Mouse (Mus musculus) kidney, embryonic 14.5 days (tissue): ENCODE data around the gene Ccdc81. TPM values are rescaled to one million over a fixed set of nuclear protein-coding genes. Genes with fewer than 3 reads are reported as not detected.
A peak's percentile ranks its signal among the peaks of the same experiment; 100 is the strongest.

Source experiments
- ATAC-seq: fragments of 200-750 bp; cut with Nextera tagmentation; 2 replicates; pipeline ENCODE4 v1.8.0; 2017; ENCODE audit warnings: moderate number of reproducible peaks, mild to moderate bottlenecking, moderate TSS enrichment, moderate library complexity; ENCODE audit not compliant: low FRiP score, low TSS enrichment
- H3K27ac ChIP-seq: fragments of 300-500 bp; sonication (generic); 2 replicates; pipeline ENCODE4 v1.5.1; 2014; ENCODE audit warnings: low read depth, mild to moderate bottlenecking, low read length, moderate library complexity, mixed read lengths
- H3K27me3 ChIP-seq: fragments of 300-500 bp; sonication (generic); 2 replicates; pipeline ENCODE4 v1.6.1; 2014; ENCODE audit warnings: mild to moderate bottlenecking, low read length; ENCODE audit not compliant: control insufficient read depth, insufficient read depth
- H3K36me3 ChIP-seq: fragments of 300-500 bp; sonication (generic); 2 replicates; pipeline ENCODE4 v1.6.1; 2014; ENCODE audit warnings: low read length, mixed read lengths; ENCODE audit not compliant: control insufficient read depth, insufficient read depth
- H3K4me1 ChIP-seq: fragments of 300-500 bp; sonication (generic); 2 replicates; pipeline ENCODE4 v1.6.1; 2014; ENCODE audit warnings: low read length, mixed read lengths; ENCODE audit not compliant: control insufficient read depth, insufficient read depth
- H3K4me2 ChIP-seq: fragments of 300-500 bp; sonication (generic); replicated peaks from 2 replicates; pipeline ENCODE4 v1.6.1; 2014; ENCODE audit warnings: low read depth, mild to moderate bottlenecking, low read length
- H3K4me3 ChIP-seq: fragments of 300-500 bp; sonication (generic); 2 replicates; pipeline ENCODE4 v1.5.1; 2014; ENCODE audit warnings: mild to moderate bottlenecking, low read length
- H3K9ac ChIP-seq: fragments of 300-500 bp; sonication (generic); 2 replicates; pipeline ENCODE4 v1.6.1; 2014; ENCODE audit warnings: low read depth, mild to moderate bottlenecking, low read length, moderate library complexity
- H3K9me3 ChIP-seq: fragments of 300-500 bp; sonication (generic); 2 replicates; pipeline ENCODE4 v1.6.1; 2016; ENCODE audit warnings: low read length; ENCODE audit not compliant: control insufficient read depth
- WGBS: fragments of 180-500 bp; shearing (Covaris S2); extraction: QIAGEN DNeasy Blood & Tissue Kit; methylation state at CpG from one replicate; pipeline ENCODE4 v1.1.7; 2014; 5-methylcytosine and 5-hydroxymethylcytosine counted together
- polyA plus RNA-seq: library from polyadenylated mRNA; unstranded; fragments of >200 nt; fragmentation: Nextera tagmentation; extraction: Ambion mirVana; gene quantifications from 2 replicates; pipeline ENCODE4 v1.2.1, GENCODE M21; 2014

The Ccdc81 gene
- polyA plus RNA-seq, 1 experiment from 2014 or later: not detected

DNA sequence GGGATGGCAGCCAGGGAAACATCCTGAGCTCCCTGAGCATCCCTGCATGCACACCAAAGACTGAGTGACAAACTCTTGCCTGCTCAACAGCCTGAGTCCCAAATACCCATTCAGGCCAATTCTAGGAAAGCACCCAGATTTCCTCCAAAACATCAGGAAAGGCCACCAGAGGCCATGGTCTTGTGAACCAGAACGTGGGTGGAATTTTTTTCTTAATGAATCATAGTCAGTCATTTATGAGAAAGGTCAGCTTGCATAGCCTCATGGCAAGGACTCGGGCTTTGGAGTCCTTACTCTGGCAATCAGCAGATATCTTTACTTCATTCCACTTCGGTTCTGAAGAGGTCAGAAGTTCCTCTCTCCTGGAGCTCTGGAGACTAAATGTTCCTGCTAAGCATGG lies 52.9 kb downstream of the Ccdc81 start:
- H3K27ac ChIP-seq: no peak overlapping the region
- no peak overlapping the region for H3K4me2 ChIP-seq
- H3K4me1 ChIP-seq: no peaks in the 10 kb centered on the region
- WGBS: 48% methylated on average over 3 of the region's 3 CpGs
- no peaks in the 10 kb centered on the region for H3K36me3 ChIP-seq
- no peak overlapping the region for H3K4me3 ChIP-seq
- no peak for ATAC-seq
- no peaks in the 10 kb centered on the region for H3K27me3 ChIP-seq
- no peaks in the 10 kb centered on the region for H3K9me3 ChIP-seq
- H3K9ac ChIP-seq: no peak overlapping the region

GRCm38 (mm10) chr7:89845669-89846068 lies 57.8 kb downstream of the Ccdc81 start:
- no peaks in the 10 kb centered on the region for H3K4me1 ChIP-seq
- no peak for ATAC-seq
- H3K9me3 ChIP-seq: no peaks in the 10 kb centered on the region
- no peak overlapping the region for H3K4me3 ChIP-seq
- no peaks in the 10 kb centered on the region for H3K36me3 ChIP-seq
- no peak overlapping the region for H3K9ac ChIP-seq
- WGBS: 78% methylated on average over 4 of the region's 4 CpGs
- no peak overlapping the region for H3K4me2 ChIP-seq
- no peak overlapping the region for H3K27ac ChIP-seq
- no peaks in the 10 kb centered on the region for H3K27me3 ChIP-seq

DNA sequence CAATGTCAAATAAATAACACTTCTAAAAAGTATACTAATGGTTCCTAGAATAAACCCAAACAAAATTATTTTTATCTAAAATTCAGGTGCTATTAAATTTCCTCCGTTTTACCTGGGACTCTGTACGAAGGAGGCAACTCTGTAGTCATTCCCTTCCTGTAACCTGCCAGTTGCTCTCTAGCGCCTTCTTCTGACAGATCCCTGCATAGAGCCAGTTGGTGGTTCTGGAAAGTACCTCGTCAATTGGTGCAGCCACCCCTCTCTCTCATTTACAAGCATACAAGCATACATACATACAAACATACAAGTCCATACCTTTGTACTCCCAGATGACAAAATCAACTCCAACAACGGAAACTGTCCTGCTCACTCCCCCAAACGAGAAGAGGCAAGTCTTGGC lies 59.9 kb downstream of the Ccdc81 start:
- H3K4me2 ChIP-seq: no peak overlapping the region
- no peak for ATAC-seq
- H3K36me3 ChIP-seq: no peaks in the 10 kb centered on the region
- 31% methylated on average over 6 of the region's 6 CpGs for WGBS
- H3K27me3 ChIP-seq: no peaks in the 10 kb centered on the region
- no peaks in the 10 kb centered on the region for H3K9me3 ChIP-seq
- no peak overlapping the region for H3K4me3 ChIP-seq
- no peak overlapping the region for H3K27ac ChIP-seq
- no peak overlapping the region for H3K9ac ChIP-seq
- H3K4me1 ChIP-seq: no peaks in the 10 kb centered on the region

DNA sequence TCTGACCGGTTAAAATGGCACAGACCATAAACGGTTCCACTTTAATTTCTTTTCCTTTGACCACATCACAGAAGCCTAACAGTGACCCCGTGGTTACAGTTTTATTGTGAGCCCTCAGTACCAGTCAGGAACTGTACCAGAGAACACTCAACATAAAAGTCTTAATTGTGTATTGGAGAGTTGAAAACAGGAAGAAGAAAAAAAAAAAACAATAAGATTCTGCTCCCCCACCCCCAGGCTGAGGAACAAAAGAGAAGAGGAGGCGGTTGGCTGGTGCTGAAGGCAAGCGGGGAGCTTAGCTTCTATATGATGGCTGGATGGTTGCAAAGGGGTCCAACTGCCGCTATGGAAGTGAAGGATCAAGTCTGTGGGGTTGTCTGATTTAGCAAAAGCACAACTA lies 60.3 kb downstream of the Ccdc81 start:
- Histone ChIP-seq H3K27ac (no peak overlapping the region), H3K4me3 (no peak overlapping the region), H3K4me2 (no peak overlapping the region), H3K9me3 (no peaks in the 10 kb centered on the region), H3K9ac (no peak overlapping the region), H3K27me3 (no peaks in the 10 kb centered on the region), H3K36me3 (no peaks in the 10 kb centered on the region), H3K4me1 (no peaks in the 10 kb centered on the region)
- 67% methylated on average over 6 of the region's 6 CpGs for WGBS
- no peak for ATAC-seq

GRCm38 (mm10) chr7:89842404-89842715 lies 61.1 kb downstream of the Ccdc81 start:
- 92% methylated on average over 5 of the region's 5 CpGs for WGBS
- no peak overlapping the region for H3K9ac ChIP-seq
- no peak overlapping the region for H3K27ac ChIP-seq
- H3K4me3 ChIP-seq: no peak overlapping the region
- no peaks in the 10 kb centered on the region for H3K9me3 ChIP-seq
- H3K4me1 ChIP-seq: no peaks in the 10 kb centered on the region
- no peak overlapping the region for H3K4me2 ChIP-seq
- 0 out of 2 replicates have a peak, but pooled peaks have one; percentile 8 for ATAC-seq
- H3K27me3 ChIP-seq: no peaks in the 10 kb centered on the region
- no peaks in the 10 kb centered on the region for H3K36me3 ChIP-seq

DNA sequence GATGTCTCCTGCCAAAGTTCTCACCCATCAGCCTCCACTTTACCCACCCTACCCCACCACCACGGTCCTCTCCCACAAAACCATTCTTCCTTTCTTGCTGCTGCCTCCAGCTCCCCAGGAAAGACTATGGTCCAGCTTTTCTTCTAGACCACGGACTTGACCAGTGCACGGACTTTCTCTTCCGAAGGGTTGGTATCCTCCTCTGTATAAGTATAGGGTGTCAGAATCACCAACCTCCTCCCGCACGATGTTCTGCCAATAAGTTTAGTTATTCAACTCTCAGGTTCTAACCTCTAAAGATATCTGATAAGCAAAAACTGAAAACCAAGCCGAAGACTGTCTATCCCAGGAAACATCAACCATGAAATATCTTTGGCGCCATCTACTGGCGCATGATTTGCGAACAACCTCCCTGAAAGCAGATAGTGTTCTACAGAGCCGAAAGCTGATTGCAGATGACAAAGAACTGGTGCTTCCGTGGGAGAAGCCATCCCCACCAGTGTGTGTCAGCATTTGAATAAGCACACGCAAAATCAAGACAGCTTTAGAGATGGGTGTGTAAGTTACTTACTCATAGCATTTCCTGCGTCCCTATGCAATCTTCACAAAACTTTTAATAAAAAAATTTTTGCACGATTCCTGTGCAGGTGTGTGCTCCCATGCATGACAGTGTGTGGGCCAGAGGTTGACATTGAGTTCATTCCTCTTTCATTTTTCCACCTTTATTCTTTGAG lies 61.6 kb downstream of the Ccdc81 start:
- Histone ChIP-seq H3K4me3 (no peak overlapping the region), H3K27me3 (no peaks in the 10 kb centered on the region), H3K27ac (no peak overlapping the region), H3K9ac (no peak overlapping the region), H3K9me3 (no peaks in the 10 kb centered on the region), H3K36me3 (no peaks in the 10 kb centered on the region), H3K4me2 (no peak overlapping the region), H3K4me1 (no peaks in the 10 kb centered on the region)
- 27% methylated on average over 15 of the region's 15 CpGs for WGBS
- peak; percentile 81 for ATAC-seq

DNA sequence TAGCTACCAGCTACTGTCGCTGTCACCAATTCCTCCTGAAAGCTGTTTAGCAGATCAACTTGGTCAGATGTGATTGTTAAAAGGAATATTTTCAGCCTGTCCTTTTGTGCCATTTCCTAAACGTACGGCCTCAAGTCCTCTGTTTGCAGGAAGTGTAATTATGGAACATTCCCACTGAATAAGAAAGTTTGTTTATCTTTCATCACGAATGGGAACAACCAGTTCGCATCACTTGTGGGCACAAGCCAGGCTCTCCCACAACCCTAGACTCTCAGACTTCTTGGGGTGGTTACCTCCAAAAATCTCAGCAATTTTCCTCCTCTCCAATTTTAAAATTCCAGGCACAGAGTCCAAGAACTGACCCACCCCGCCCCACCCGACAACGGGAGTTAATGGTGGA lies 63.7 kb downstream of the Ccdc81 start:
- H3K4me3 ChIP-seq: no peak overlapping the region
- H3K36me3 ChIP-seq: no peaks in the 10 kb centered on the region
- no peak overlapping the region for H3K27ac ChIP-seq
- no peaks in the 10 kb centered on the region for H3K27me3 ChIP-seq
- H3K9ac ChIP-seq: no peak overlapping the region
- H3K4me1 ChIP-seq: no peaks in the 10 kb centered on the region
- ATAC-seq: no peak
- whole genome bisulfite sequencing: 81% methylated on average over 8 of the region's 8 CpGs
- no peaks in the 10 kb centered on the region for H3K9me3 ChIP-seq
- H3K4me2 ChIP-seq: no peak overlapping the region

GRCm38 (mm10) chr7:89837841-89838240 lies 65.6 kb downstream of the Ccdc81 start:
- no peak overlapping the region for H3K4me2 ChIP-seq
- no peak overlapping the region for H3K27ac ChIP-seq
- H3K4me1 ChIP-seq: no peaks in the 10 kb centered on the region
- no peaks in the 10 kb centered on the region for H3K36me3 ChIP-seq
- 48% methylated on average over 4 of the region's 4 CpGs for WGBS
- ATAC-seq: no peak
- H3K4me3 ChIP-seq: no peak overlapping the region
- no peaks in the 10 kb centered on the region for H3K27me3 ChIP-seq
- no peaks in the 10 kb centered on the region for H3K9me3 ChIP-seq
- H3K9ac ChIP-seq: no peak overlapping the region

DNA sequence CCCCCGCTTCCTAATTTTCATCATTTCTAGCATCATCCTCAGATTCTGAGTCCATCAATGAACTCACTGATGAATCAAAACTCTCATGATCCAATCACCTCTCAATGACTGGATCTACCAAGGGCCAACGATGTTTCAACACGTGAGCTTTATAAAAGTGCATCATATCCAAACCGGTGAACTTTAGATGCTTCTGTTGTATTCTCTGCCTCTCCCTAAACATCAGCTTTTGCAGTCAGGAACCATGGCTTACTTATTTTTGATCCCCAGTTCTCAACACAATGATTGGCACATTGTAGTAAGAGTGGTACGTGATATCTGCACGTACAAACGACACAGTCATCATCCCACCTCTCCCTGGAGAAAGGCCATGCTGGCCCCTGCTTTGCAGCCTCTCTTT lies 66.8 kb downstream of the Ccdc81 start:
- WGBS: 95% methylated on average over 7 of the region's 7 CpGs
- H3K27me3 ChIP-seq: no peaks in the 10 kb centered on the region
- no peak for ATAC-seq
- H3K4me2 ChIP-seq: no peak overlapping the region
- H3K9me3 ChIP-seq: no peaks in the 10 kb centered on the region
- H3K4me3 ChIP-seq: no peak overlapping the region
- H3K9ac ChIP-seq: no peak overlapping the region
- no peaks in the 10 kb centered on the region for H3K36me3 ChIP-seq
- H3K4me1 ChIP-seq: no peaks in the 10 kb centered on the region
- H3K27ac ChIP-seq: no peak overlapping the region
